Mouse (Mus musculus) hindbrain, postnatal 0 days (tissue): ENCODE measurements at regions not wholly inside any gene's neighbourhood (a gene's known extent, or its start where the extent isn't known, plus 50 kb on each side); places are given as distances from the start of the nearest gene placed in this dataset.

Experiments
- ATAC-seq: fragments of 200-750 bp; cut with Nextera tagmentation; 2 replicates; pipeline ENCODE4 v1.8.0; 2017; ENCODE audit warnings: mild to moderate bottlenecking, moderate TSS enrichment, moderate library complexity
- DNase-seq: peaks from one replicate; pipeline ENCODE4 v3.0.0-alpha.2; 2015; ENCODE audit warnings: low spot score
- H3K27ac ChIP-seq: fragments of 300-500 bp; sonication (generic); 2 replicates; pipeline ENCODE4 v1.5.1; 2014; ENCODE audit warnings: mild to moderate bottlenecking
- H3K27me3 ChIP-seq: fragments of 300-500 bp; sonication (generic); 2 replicates; pipeline ENCODE4 v1.6.1; 2014; ENCODE audit warnings: low read length, mixed read lengths; ENCODE audit not compliant: insufficient read depth
- H3K36me3 ChIP-seq: fragments of 300-500 bp; sonication (generic); 2 replicates; pipeline ENCODE4 v1.6.1; 2014; ENCODE audit warnings: low read length, mixed read lengths; ENCODE audit not compliant: insufficient read depth
- H3K4me1 ChIP-seq: fragments of 300-500 bp; sonication (generic); 2 replicates; pipeline ENCODE4 v1.6.1; 2014; ENCODE audit warnings: antibody characterized with exemption, low read length, mixed read lengths; ENCODE audit not compliant: insufficient read depth
- H3K4me2 ChIP-seq: fragments of 300-500 bp; sonication (generic); 2 replicates; pipeline ENCODE4 v1.6.1; 2014; ENCODE audit warnings: low read depth, mild to moderate bottlenecking, low read length, moderate library complexity, mixed read lengths
- H3K4me3 ChIP-seq: fragments of 300-500 bp; sonication (generic); 2 replicates; pipeline ENCODE4 v1.5.1; 2014; ENCODE audit warnings: low read length
- H3K9ac ChIP-seq: fragments of 300-500 bp; sonication (generic); replicated peaks from 2 replicates; pipeline ENCODE4 v1.6.1; 2014; ENCODE audit warnings: mild to moderate bottlenecking, low read length, moderate library complexity, mixed read lengths
- H3K9me3 ChIP-seq: fragments of 300-500 bp; sonication (generic); 2 replicates; pipeline ENCODE4 v1.6.1; 2016; ENCODE audit warnings: low read length, mixed read lengths
- CTCF ChIP-seq: IDR thresholded peaks from 2 replicates; pipeline ENCODE4 v1.5.1; 2016; ENCODE audit warnings: antibody characterized with exemption, control low read depth, low read depth
- WGBS: fragments of 180-500 bp; shearing (Covaris S2); extraction: QIAGEN DNeasy Blood & Tissue Kit; methylation state at CpG from one replicate; pipeline ENCODE4 v1.1.7; 2014; 5-methylcytosine and 5-hydroxymethylcytosine counted together

DNA sequence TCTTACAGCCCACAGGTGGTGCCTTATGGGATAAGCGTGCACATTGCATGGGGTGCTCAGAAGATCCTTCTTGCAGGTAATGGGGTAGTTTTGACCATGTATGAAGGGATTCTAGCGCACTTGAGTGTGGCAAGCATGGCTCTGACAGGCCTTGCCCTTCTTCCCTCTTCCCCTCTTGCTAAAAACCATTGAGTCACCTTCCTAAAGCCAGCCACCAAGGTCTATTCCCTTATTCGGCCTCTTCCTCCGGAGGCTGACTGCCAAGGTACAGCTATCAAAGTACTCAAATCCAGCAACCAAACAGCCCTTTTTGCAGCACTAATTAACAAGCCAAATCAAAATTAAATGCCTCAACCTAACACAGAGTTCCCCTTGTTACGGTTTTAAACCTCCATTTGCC lies 95.6 kb downstream of the Tbx19 start:
- Histone ChIP-seq H3K4me2 (no peak overlapping the region), H3K4me3 (no peak overlapping the region), H3K9me3 (no peaks in the 10 kb centered on the region), H3K9ac (no peak overlapping the region), H3K4me1 (no peaks in the 10 kb centered on the region), H3K27ac (no peak overlapping the region), H3K36me3 (no peaks in the 10 kb centered on the region), H3K27me3 (no peaks in the 10 kb centered on the region)
- DNase-seq (no peak), ATAC-seq (no peak)
- WGBS, result 73% methylated on average over 5 of the region's 5 CpGs
- no peak for TF ChIP-seq CTCF

DNA sequence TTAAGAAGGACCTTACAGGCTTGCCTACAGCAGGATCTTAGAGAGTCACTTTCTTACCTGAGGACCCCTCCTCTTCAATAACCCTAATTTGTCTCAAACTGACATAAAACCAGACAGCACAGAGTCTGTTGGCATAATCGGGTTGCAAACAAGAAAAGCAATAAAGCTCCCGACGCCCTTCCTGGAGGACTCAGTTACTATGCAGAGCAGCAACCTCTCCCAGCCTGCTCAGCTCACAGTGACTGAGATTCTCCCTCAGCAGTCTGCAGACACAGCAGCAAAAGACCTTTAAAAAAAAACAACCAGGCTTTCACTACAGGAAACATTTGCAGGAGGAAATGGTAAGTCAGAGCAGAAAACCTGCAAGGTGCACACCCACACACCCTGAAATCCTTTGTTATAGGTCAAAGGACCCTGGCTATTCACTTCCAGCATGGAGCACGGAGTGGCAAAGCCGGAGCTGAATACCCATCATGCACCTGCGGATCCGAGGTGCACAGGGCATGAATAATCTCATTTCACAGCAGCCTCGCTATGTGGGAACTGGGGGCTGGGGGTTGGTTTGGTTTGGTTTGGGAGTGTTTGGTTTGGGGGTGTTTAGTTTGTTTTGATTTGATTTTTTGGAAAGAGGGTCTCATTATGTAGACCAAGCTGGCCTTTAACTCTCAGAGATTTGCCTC lies 97.6 kb downstream of the Tbx19 start:
- Histone ChIP-seq H3K27me3 (no peaks in the 10 kb centered on the region), H3K9me3 (no peaks in the 10 kb centered on the region), H3K36me3 (no peaks in the 10 kb centered on the region), H3K4me1 (no peaks in the 10 kb centered on the region), H3K9ac (no peak overlapping the region), H3K27ac (no peak overlapping the region), H3K4me2 (no peak overlapping the region), H3K4me3 (no peak overlapping the region)
- WGBS, result 33% methylated on average over 8 of the region's 8 CpGs
- DNase-seq (no peak), ATAC-seq (peak; percentile 35; the same call in 1 of the 2 replicates)
- no peak for TF ChIP-seq CTCF

DNA sequence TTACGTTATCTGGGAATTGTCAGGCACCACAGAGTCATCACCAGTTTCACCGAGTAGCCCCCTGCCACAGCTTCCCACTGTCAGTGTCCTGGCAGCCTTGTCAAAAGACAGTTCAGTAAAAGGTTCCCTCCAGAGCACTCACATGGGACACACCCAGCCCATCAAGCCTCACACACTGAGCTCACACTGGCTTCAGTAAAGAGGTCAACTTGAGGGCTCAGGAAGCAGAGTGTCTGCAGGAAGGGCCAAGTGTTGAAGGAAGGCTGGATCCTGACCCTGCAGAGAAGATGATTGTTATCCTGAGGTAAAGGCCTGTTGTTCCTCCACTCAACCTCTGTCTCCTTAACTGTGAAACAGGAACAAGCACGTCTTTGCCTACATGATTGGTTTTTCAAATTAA lies 99.2 kb downstream of the Tbx19 start:
- no peak overlapping the region for H3K4me2 ChIP-seq
- TF ChIP-seq CTCF, result no peak
- no peak overlapping the region for H3K9ac ChIP-seq

DNA sequence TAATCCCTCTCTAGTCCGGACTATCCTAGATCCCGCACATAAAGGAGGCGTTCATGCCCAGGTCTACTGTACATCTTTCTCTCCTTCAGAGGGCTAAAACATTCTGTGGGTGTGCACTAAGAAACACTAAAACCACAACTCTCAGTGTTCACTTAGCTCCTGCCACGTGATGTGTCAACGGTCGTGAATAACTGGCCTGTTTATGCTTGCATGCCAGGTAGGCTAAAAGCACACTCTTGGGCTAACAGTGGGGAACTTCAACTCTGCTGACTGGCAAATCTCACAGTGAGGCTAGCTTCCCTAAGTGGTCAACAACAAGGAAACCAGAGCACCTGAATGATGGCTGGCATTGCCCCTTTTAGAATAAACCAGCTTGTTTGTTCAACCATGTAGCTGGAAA lies 106.3 kb downstream of the Tbx19 start:
- ATAC-seq (no peak), DNase-seq (no peak)
- no peak overlapping the region for H3K27ac ChIP-seq
- H3K9me3 ChIP-seq, result no peaks in the 10 kb centered on the region
- H3K4me2 ChIP-seq, result no peak overlapping the region
- 85% methylated on average over 6 of the region's 6 CpGs for WGBS
- no peaks in the 10 kb centered on the region for H3K4me1 ChIP-seq
- TF ChIP-seq CTCF, result no peak
- no peaks in the 10 kb centered on the region for H3K36me3 ChIP-seq
- no peaks in the 10 kb centered on the region for H3K27me3 ChIP-seq
- no peak overlapping the region for H3K4me3 ChIP-seq
- H3K9ac ChIP-seq, result no peak overlapping the region

More for the DNA sequence above, 99.2 kb downstream of the Tbx19 start:
- no peak for ATAC-seq
- H3K27ac ChIP-seq, result no peak overlapping the region
- DNase-seq, result no peak
- 75% methylated on average over 3 of the region's 3 CpGs for WGBS
- H3K9me3 ChIP-seq, result no peaks in the 10 kb centered on the region
- H3K4me1 ChIP-seq, result no peaks in the 10 kb centered on the region
- no peak overlapping the region for H3K4me3 ChIP-seq
- H3K27me3 ChIP-seq, result no peaks in the 10 kb centered on the region
- no peaks in the 10 kb centered on the region for H3K36me3 ChIP-seq

DNA sequence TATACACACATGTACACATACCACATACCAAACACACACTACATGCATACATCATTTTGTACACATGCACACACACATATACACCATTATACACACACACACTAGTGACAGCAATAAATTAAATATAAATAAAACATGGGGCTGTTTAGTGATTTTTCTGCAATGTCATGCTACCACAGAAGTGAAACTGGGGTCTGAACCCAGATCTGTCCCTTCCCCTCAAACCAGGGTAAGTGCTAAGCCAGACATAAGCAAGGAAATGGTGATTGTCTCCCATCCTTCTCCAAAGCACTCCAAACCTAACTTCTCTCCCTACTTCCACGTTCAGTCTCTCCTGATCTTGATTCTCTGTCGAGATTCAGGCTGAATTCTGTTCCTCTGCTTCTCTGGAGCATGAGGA lies 109.3 kb downstream of the Tbx19 start:
- no peak for TF ChIP-seq CTCF
- Histone ChIP-seq H3K4me1 (peaks cover 6% of the 10 kb centered on the region), H3K27ac (no peak overlapping the region), H3K4me3 (no peak overlapping the region), H3K9me3 (no peaks in the 10 kb centered on the region), H3K36me3 (no peaks in the 10 kb centered on the region), H3K9ac (no peak overlapping the region), H3K27me3 (no peaks in the 10 kb centered on the region), H3K4me2 (no peak overlapping the region)
- WGBS, result 59% methylated on average over 2 of the region's 2 CpGs
- no peak for DNase-seq
- ATAC-seq, result no peak

DNA sequence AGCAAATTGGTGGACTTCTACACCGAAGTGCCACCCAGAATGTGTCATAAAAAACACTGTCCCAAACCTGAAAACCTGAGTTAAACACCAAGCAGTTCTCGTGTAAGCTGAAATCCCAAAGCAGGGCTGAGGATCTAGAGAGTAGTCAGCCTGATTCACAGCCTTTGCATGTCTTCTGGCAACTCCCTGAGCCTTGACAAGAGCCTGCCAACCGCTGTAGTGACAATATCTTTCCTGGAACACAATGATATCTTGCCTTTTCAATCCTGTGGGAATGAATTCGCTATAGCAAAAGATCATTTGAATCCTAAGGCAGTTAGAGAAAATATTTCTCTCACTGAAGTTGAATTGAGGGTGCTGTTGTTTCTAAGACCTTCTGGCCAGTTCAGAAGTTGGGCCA lies 110.4 kb downstream of the Tbx19 start:
- no peak for ATAC-seq

DNA sequence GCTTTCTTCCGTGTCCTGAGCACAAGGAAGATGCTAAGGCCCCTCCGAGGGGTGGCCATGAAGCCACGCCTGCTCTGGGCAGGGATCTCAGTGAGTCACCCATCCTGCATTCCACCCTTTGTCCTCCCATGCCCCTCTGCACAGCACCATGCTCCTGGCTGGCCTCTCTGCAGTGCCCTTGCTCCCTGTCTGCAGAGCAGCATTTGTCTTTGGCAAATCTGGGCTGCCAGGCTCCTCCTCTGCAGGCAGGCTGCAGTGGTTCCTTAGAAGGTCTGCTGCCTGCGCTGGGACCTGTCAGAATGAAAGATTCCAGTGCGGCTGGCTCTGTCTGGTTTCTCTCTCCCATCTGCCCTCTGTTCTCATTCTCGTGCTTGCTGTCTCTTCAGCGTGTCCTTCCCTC lies 111.3 kb upstream of the Xcl1 start:
- H3K9ac ChIP-seq, result no peak overlapping the region
- peaks cover 13% of the 10 kb centered on the region for H3K4me1 ChIP-seq
- no peak overlapping the region for H3K4me3 ChIP-seq
- 8% methylated on average over 7 of the region's 7 CpGs for WGBS
- ATAC-seq, result peak; percentile 83
- no peaks in the 10 kb centered on the region for H3K36me3 ChIP-seq
- H3K9me3 ChIP-seq, result no peaks in the 10 kb centered on the region
- H3K27me3 ChIP-seq, result no peaks in the 10 kb centered on the region
- H3K27ac ChIP-seq, result peak overlapping the region; percentile 79
- DNase-seq, result peak; percentile 76
- H3K4me2 ChIP-seq, result 0 out of 2 replicates have a peak overlapping the region, but pooled peaks have one; percentile 18
- no peak for TF ChIP-seq CTCF

More for the DNA sequence above, 110.4 kb downstream of the Tbx19 start:
- Histone ChIP-seq H3K4me2 (no peak overlapping the region), H3K36me3 (no peaks in the 10 kb centered on the region), H3K27me3 (no peaks in the 10 kb centered on the region), H3K27ac (no peak overlapping the region), H3K4me3 (no peak overlapping the region), H3K4me1 (peaks cover 9% of the 10 kb centered on the region), H3K9ac (no peak overlapping the region), H3K9me3 (no peaks in the 10 kb centered on the region)
- no peak for TF ChIP-seq CTCF
- no peak for DNase-seq
- WGBS, result 85% methylated on average over 4 of the region's 4 CpGs
